Mouse (Mus musculus) hindlimb bud, embryonic 11.5 days (tissue): ENCODE data around the gene Lmbr1l.

Source experiments
- DNase-seq: peaks from one replicate; pipeline ENCODE4 v3.0.0-alpha.2; 2012; ENCODE audit warnings: low read depth, low spot score; ENCODE audit errors: extremely low spot score

Lmbr1l gene

GRCm38 (mm10) chr15:98897495-98897894 lies 20.5 kb downstream of the Lmbr1l start:
- no peak for DNase-seq

GRCm38 (mm10) chr15:98895635-98896589 lies 22.1 kb downstream of the Lmbr1l start:
- no peak for DNase-seq

GRCm38 (mm10) chr15:98894746-98895634 lies 23.0 kb downstream of the Lmbr1l start:
- DNase-seq, result no peak

GRCm38 (mm10) chr15:98893940-98894745 lies 23.9 kb downstream of the Lmbr1l start, which contains the start of gene Rhebl1:
Rhebl1 (minus strand) TSS chr15:98894540.
- no peak for DNase-seq

- DNase-seq, result no peak
These were observed 25.0 kb downstream of the Lmbr1l start for GRCm38 (mm10) chr15:98893036-98893435.

- no peak for DNase-seq
These were observed 26.0 kb downstream of the Lmbr1l start for GRCm38 (mm10) chr15:98891907-98892606.

- DNase-seq, result no peak
These were observed 26.8 kb downstream of the Lmbr1l start for GRCm38 (mm10) chr15:98891198-98891742.

- DNase-seq, result no peak
These were observed 30.5 kb downstream of the Lmbr1l start for GRCm38 (mm10) chr15:98887526-98887925.

GRCm38 (mm10) chr15:98886667-98887387 lies 31.2 kb downstream of the Lmbr1l start:
- DNase-seq, result no peak

GRCm38 (mm10) chr15:98884106-98884505 lies 33.9 kb downstream of the Lmbr1l start:
- DNase-seq, result no peak

GRCm38 (mm10) chr15:98883661-98884060 lies 34.4 kb downstream of the Lmbr1l start:
- no peak for DNase-seq

- DNase-seq, result no peak
These were observed 36.4 kb downstream of the Lmbr1l start for GRCm38 (mm10) chr15:98881656-98882008.

GRCm38 (mm10) chr15:98880978-98881655 lies 36.9 kb downstream of the Lmbr1l start:
- no peak for DNase-seq

GRCm38 (mm10) chr15:98877331-98877730 lies 40.7 kb downstream of the Lmbr1l start:
- no peak for DNase-seq

- DNase-seq, result no peak
These were observed 45.8 kb downstream of the Lmbr1l start for GRCm38 (mm10) chr15:98871916-98872888.

- no peak for DNase-seq
These were observed 46.7 kb downstream of the Lmbr1l start, which contains the start of gene Kmt2d for GRCm38 (mm10) chr15:98871070-98871915. Kmt2d (minus strand) TSS chr15:98871204.
